Mouse (Mus musculus): Measurements from ENCODE around the gene Dnajb4. TPM values are rescaled to one million over a fixed set of nuclear protein-coding genes. Genes with fewer than 3 reads are reported as not detected.
A peak's percentile ranks its signal among the peaks of the same experiment; 100 is the strongest.

Gene Dnajb4
- 10 to 100 TPM; 75.4 to 76.8 TPM for total RNA-seq (2021)
- long read RNA-seq, experiment 1, full-length matches to known transcripts = 27 of 31 reads
- long read RNA-seq, experiment 1, partial matches to known transcripts = 0 of 31 reads
- long read RNA-seq, experiment 1, other reads (novel, unspliced or antisense) = 4 of 31 reads
- long read RNA-seq, experiment 2, transcript Dnajb4-202 (3 exons, 2,464 nt) = major isoform, 51 of 66 reads
- long read RNA-seq, experiment 2, partial matches to known transcripts = 8 of 66 reads
- long read RNA-seq, experiment 2, other reads (novel, unspliced or antisense) = 6 of 66 reads

- DNase-seq (ENCODE audit: low spot score in 2 of 2) = peak; percentile 100
These were observed at the start of gene Dnajb4, which contains the start of gene Fubp1 for GRCm38 (mm10) chr3:152209967-152210634. TSS of gene Dnajb4 (minus strand) at chr3:152210302. TSS of gene Fubp1 (plus strand) at chr3:152210422.

- peak; percentile 77 to 78 for DNase-seq (ENCODE audit: low spot score in 2 of 2)
These were observed 49.3 kb upstream of the Dnajb4 start for GRCm38 (mm10) chr3:152259409-152259808.

GRCm38 (mm10) chr3:152257528-152257927 is 47.4 kb upstream of the Dnajb4 start:
- no peak for DNase-seq (ENCODE audit: low spot score in 2 of 2)

GRCm38 (mm10) chr3:152250487-152250886 is 40.4 kb upstream of the Dnajb4 start:
- DNase-seq (ENCODE audit: low spot score in 2 of 2) = no peak

GRCm38 (mm10) chr3:152247708-152248107 is 37.6 kb upstream of the Dnajb4 start:
- DNase-seq (ENCODE audit: low spot score in 2 of 2) = no peak

GRCm38 (mm10) chr3:152245273-152245910 is 35.3 kb upstream of the Dnajb4 start:
- DNase-seq (ENCODE audit: low spot score in 2 of 2) = no peak

GRCm38 (mm10) chr3:152243304-152243703 is 33.2 kb upstream of the Dnajb4 start:
- DNase-seq (ENCODE audit: low spot score in 2 of 2) = no peak

GRCm38 (mm10) chr3:152241098-152241497 is 31.0 kb upstream of the Dnajb4 start:
- DNase-seq (ENCODE audit: low spot score in 2 of 2) = no peak

GRCm38 (mm10) chr3:152239592-152239991 is 29.5 kb upstream of the Dnajb4 start:
- no peak for DNase-seq (ENCODE audit: low spot score in 2 of 2)

- no peak for DNase-seq (ENCODE audit: low spot score in 2 of 2)
These were observed 28.7 kb upstream of the Dnajb4 start for GRCm38 (mm10) chr3:152238836-152239235.

- DNase-seq (ENCODE audit: low spot score in 2 of 2) = no peak
These were observed 25.7 kb upstream of the Dnajb4 start for GRCm38 (mm10) chr3:152235805-152236204.

GRCm38 (mm10) chr3:152235238-152235637 is 25.1 kb upstream of the Dnajb4 start:
- DNase-seq (ENCODE audit: low spot score in 2 of 2) = no peak

GRCm38 (mm10) chr3:152231333-152232100 is 21.4 kb upstream of the Dnajb4 start:
- no peak for DNase-seq (ENCODE audit: low spot score in 2 of 2)

GRCm38 (mm10) chr3:152229271-152229670 is 19.2 kb upstream of the Dnajb4 start:
- no peak for DNase-seq (ENCODE audit: low spot score in 2 of 2)

GRCm38 (mm10) chr3:152228843-152229242 is 18.7 kb upstream of the Dnajb4 start:
- no peak for DNase-seq (ENCODE audit: low spot score in 2 of 2)

GRCm38 (mm10) chr3:152225906-152226305 is 15.8 kb upstream of the Dnajb4 start:
- no peak for DNase-seq (ENCODE audit: low spot score in 2 of 2)

- no peak for DNase-seq (ENCODE audit: low spot score in 2 of 2)
These were observed 14.8 kb upstream of the Dnajb4 start for GRCm38 (mm10) chr3:152224918-152225317.

GRCm38 (mm10) chr3:152213416-152213815 is 3.3 kb upstream of the Dnajb4 start:
- DNase-seq (ENCODE audit: low spot score in 2 of 2) = no peak

GRCm38 (mm10) chr3:152211731-152212279 is 1.7 kb upstream of the Dnajb4 start:
- DNase-seq (ENCODE audit: low spot score in 2 of 2) = no peak

GRCm38 (mm10) chr3:152210728-152211391 is 758 bp upstream of the Dnajb4 start:
- DNase-seq (ENCODE audit: low spot score in 2 of 2) = peak; percentile 73 to 77

Measured in adrenal gland, adult 18-20 months (tissue).